Mouse (Mus musculus) midbrain, postnatal 0 days (tissue): ENCODE results near the gene Podnl1. TPM values are rescaled to one million over a fixed set of nuclear protein-coding genes. Genes with fewer than 3 reads are reported as not detected.
A peak's percentile ranks its signal among the peaks of the same experiment; 100 is the strongest.

Experiments used
- ATAC-seq: fragments of 200-750 bp; cut with Nextera tagmentation; 2 replicates; pipeline ENCODE4 v1.8.0; 2017; ENCODE audit warnings: moderate number of reproducible peaks, mild to moderate bottlenecking, moderate TSS enrichment, moderate library complexity; ENCODE audit not compliant: low FRiP score
- DNase-seq: peaks from one replicate; pipeline ENCODE4 v3.0.0-alpha.2; 2015; ENCODE audit warnings: low spot score
- H3K27ac ChIP-seq: fragments of 300-500 bp; sonication (generic); 2 replicates; pipeline ENCODE4 v1.5.1; 2014; ENCODE audit warnings: low read depth, mild to moderate bottlenecking, low read length, mixed read lengths
- H3K27me3 ChIP-seq: fragments of 300-500 bp; sonication (generic); 2 replicates; pipeline ENCODE4 v1.6.1; 2014; ENCODE audit warnings: low read length, control low read depth, mixed read lengths; ENCODE audit not compliant: insufficient read depth
- H3K36me3 ChIP-seq: fragments of 300-500 bp; sonication (generic); 2 replicates; pipeline ENCODE4 v1.6.1; 2014; ENCODE audit warnings: low read length, control low read depth, mixed read lengths; ENCODE audit not compliant: insufficient read depth
- H3K4me1 ChIP-seq: fragments of 300-500 bp; sonication (generic); 2 replicates; pipeline ENCODE4 v1.6.1; 2014; ENCODE audit warnings: mild to moderate bottlenecking, control low read depth, antibody characterized with exemption, low read length, mixed read lengths; ENCODE audit not compliant: insufficient read depth
- H3K4me2 ChIP-seq: fragments of 300-500 bp; sonication (generic); 2 replicates; pipeline ENCODE4 v1.6.1; 2014; ENCODE audit warnings: low read depth, mild to moderate bottlenecking, low read length, mixed read lengths; ENCODE audit not compliant: poor library complexity, severe bottlenecking
- H3K4me3 ChIP-seq: fragments of 300-500 bp; sonication (generic); 2 replicates; pipeline ENCODE4 v1.5.1; 2014; ENCODE audit warnings: low read depth, mild to moderate bottlenecking, low read length, moderate library complexity
- H3K9ac ChIP-seq: fragments of 300-500 bp; sonication (generic); replicated peaks from 2 replicates; pipeline ENCODE4 v1.6.1; 2014; ENCODE audit warnings: mild to moderate bottlenecking, low read length, moderate library complexity, mixed read lengths; ENCODE audit not compliant: poor library complexity, severe bottlenecking
- H3K9me3 ChIP-seq: fragments of 300-500 bp; sonication (generic); 2 replicates; pipeline ENCODE4 v1.6.1; 2016; ENCODE audit warnings: low read length, control low read depth
- CTCF ChIP-seq: IDR thresholded peaks from 2 replicates; pipeline ENCODE4 v1.5.1; 2016; ENCODE audit warnings: antibody characterized with exemption, mild to moderate bottlenecking
- WGBS: fragments of 180-500 bp; shearing (Covaris S2); extraction: QIAGEN DNeasy Blood & Tissue Kit; methylation state at CpG from one replicate; pipeline ENCODE4 v1.1.7; 2014; 5-methylcytosine and 5-hydroxymethylcytosine counted together
- polyA plus RNA-seq: library from polyadenylated mRNA; unstranded; fragments of >200 nt; fragmentation: Nextera tagmentation; extraction: Ambion mirVana; gene quantifications from 2 replicates; pipeline ENCODE4 v1.2.1, GENCODE M21; 2015
- total RNA-seq: library from RNA; depleted of rRNA; stranded (reverse); fragments of >200 nt; gene quantifications from 2 replicates; pipeline ENCODE4 v1.2.3, GENCODE M21; 2014; rRNA removed

The Podnl1 gene
- 0.05 and 0.19 TPM in 2 replicates for total RNA-seq
- polyA plus RNA-seq, result 0.38 and 0.56 TPM in 2 replicates

GRCm38 (mm10) chr8:84125656-84126055 is at the start of gene Podnl1:
Gene Podnl1, plus strand, starts transcription at chr8:84125989.
- H3K4me3 ChIP-seq, result no peak within 1 kb of the TSS
- no peaks in the 10 kb centered on the region for H3K27me3 ChIP-seq
- no peaks in the 10 kb centered on the region for H3K36me3 ChIP-seq
- no peak within 1 kb of the TSS for H3K9ac ChIP-seq
- no peak within 1 kb of the TSS for H3K27ac ChIP-seq
- ATAC-seq (0 out of 2 replicates have a peak, but pooled peaks have one; percentile 26), DNase-seq (peak; percentile 11)
- H3K9me3 ChIP-seq, result no peaks in the 10 kb centered on the region
- H3K4me2 ChIP-seq, result no peak within 1 kb of the TSS
- H3K4me1 ChIP-seq, result 0 out of 2 replicates have a peak, but pooled peaks cover 1% of the 10 kb centered on the region
- TF ChIP-seq CTCF, result no peak
- 48% methylated on average over 8 of the region's 9 CpGs for WGBS

GRCm38 (mm10) chr8:84076412-84076811 is 49.4 kb upstream of the Podnl1 start:
- no peak overlapping the region for H3K4me2 ChIP-seq
- no peak overlapping the region for H3K4me3 ChIP-seq
- H3K9me3 ChIP-seq, result no peaks in the 10 kb centered on the region
- H3K9ac ChIP-seq, result no peak overlapping the region
- DNase-seq (no peak), ATAC-seq (no peak)
- no peak overlapping the region for H3K27ac ChIP-seq
- no peaks in the 10 kb centered on the region for H3K27me3 ChIP-seq
- H3K36me3 ChIP-seq, result peaks cover 50% of the 10 kb centered on the region
- TF ChIP-seq CTCF, result no peak
- 95% methylated on average over 1 of the region's 1 CpGs for WGBS
- peaks cover 8% of the 10 kb centered on the region; the same call in 1 of the 2 replicates for H3K4me1 ChIP-seq

DNA sequence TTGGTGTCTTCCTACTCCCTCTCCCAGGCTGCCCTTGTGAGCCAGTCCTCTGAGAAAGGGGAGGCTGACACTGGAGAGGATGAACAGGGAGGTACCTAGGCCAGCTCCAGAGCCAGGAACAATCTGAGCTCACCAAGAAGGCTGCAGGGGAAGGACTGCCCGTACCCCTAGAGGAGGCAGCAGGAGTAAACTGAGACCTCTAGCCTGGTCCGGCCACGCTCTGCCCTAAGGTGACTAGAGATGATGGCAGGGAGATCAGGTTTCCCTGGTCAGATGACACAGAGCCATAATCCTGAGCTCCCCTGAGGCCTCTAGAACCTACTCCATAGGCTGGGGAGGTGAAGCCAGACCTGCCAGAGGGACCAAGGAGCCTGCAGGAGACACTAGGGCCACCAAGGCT is 48.9 kb upstream of the Podnl1 start:
- Histone ChIP-seq H3K9ac (no peak overlapping the region), H3K4me2 (no peak overlapping the region), H3K27ac (no peak overlapping the region), H3K36me3 (peaks cover 51% of the 10 kb centered on the region), H3K4me3 (no peak overlapping the region), H3K27me3 (no peaks in the 10 kb centered on the region), H3K9me3 (no peaks in the 10 kb centered on the region), H3K4me1 (peaks cover 8% of the 10 kb centered on the region; the same call in 1 of the 2 replicates)
- no peak for TF ChIP-seq CTCF
- ATAC-seq (no peak), DNase-seq (no peak)
- 88% methylated on average over 3 of the region's 3 CpGs for WGBS

- no peak overlapping the region for H3K4me2 ChIP-seq
- peaks cover 70% of the 10 kb centered on the region for H3K36me3 ChIP-seq
- ATAC-seq, result no peak
- DNase-seq, result no peak
- TF ChIP-seq CTCF, result no peak
- H3K9ac ChIP-seq, result no peak overlapping the region
- H3K27me3 ChIP-seq, result no peaks in the 10 kb centered on the region
- no peaks in the 10 kb centered on the region for H3K9me3 ChIP-seq
- 84% methylated on average over 5 of the region's 5 CpGs for WGBS
- no peaks in the 10 kb centered on the region for H3K4me1 ChIP-seq
- no peak overlapping the region for H3K4me3 ChIP-seq
- H3K27ac ChIP-seq, result no peak overlapping the region
Observed at GRCm38 (mm10) chr8:84079206-84079605, 46.6 kb upstream of the Podnl1 start.

DNA sequence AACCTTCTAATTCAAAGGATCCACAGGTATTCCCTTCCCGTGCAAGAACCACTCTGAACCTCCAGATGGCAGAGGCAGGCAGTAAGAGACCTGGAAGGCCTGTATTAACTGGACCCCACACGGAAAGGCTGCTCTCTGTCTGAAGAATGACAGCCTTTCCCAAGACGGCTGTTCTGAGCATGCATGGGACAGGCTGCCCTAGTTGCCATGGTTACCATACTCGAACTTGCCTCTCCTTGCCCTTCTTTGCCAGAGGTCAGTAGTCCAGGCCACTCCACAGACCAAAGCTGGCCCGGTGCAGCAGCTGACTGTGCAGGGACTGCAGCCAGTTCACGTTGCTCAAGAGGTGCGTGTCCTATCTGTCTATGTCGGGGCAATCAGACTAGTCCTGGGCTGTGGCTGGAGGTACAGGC is 42.0 kb upstream of the Podnl1 start:
- H3K27ac ChIP-seq, result no peak overlapping the region
- H3K9me3 ChIP-seq, result no peaks in the 10 kb centered on the region
- peaks cover 83% of the 10 kb centered on the region for H3K36me3 ChIP-seq
- H3K27me3 ChIP-seq, result no peaks in the 10 kb centered on the region
- no peak overlapping the region for H3K4me2 ChIP-seq
- no peak overlapping the region for H3K4me3 ChIP-seq
- TF ChIP-seq CTCF, result peak; percentile 70
- WGBS, result 20% methylated on average over 8 of the region's 8 CpGs
- H3K4me1 ChIP-seq, result no peaks in the 10 kb centered on the region
- peak; percentile 71 for DNase-seq
- ATAC-seq, result peak; percentile 52
- no peak overlapping the region for H3K9ac ChIP-seq

DNA sequence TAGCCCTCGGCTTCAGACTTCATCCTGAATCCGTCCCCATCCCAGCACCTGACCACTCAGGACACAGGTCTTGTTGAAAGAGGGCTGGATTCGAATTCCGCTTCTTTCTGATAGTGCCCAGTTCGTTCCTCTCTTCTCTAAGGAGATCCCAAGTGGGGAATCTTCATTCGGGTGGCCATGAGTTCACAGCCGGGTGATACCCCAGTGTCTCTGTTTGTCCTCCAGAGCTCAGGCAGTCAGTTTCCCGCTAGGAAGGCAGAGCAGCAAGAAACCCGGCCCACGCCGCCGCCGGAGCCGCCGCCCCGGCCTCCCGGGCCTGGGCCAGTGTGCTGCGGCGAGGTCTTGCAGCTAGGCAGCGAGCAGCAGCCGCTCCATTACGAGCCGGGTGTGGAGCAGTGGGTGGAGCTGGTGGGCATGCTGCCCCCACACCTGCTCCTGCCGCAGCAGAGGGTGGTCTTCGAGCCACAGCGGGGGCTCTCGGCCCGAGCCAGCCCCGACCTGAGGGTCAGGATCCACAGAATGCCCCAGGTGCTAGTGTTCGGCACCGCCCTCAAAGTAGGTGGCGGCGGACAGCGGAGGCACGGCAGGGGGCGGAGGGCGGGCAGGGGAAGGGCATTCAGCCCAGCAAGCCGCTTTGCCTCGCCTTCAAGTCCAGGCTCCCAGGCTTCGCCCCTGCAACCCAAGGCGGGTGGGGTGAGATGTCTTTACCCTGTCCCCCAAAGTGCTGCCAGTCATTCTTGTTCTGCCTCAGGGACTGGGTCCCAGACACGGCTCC is 41.3 kb upstream of the Podnl1 start:
- peaks cover 82% of the 10 kb centered on the region for H3K36me3 ChIP-seq

More for the DNA sequence above, 41.3 kb upstream of the Podnl1 start:
- no peak overlapping the region for H3K9ac ChIP-seq
- DNase-seq, result no peak
- ATAC-seq, result no peak
- TF ChIP-seq CTCF, result no peak
- H3K4me2 ChIP-seq, result no peak overlapping the region
- H3K9me3 ChIP-seq, result no peaks in the 10 kb centered on the region
- WGBS, result 34% methylated on average over 42 of the region's 42 CpGs
- H3K4me1 ChIP-seq, result no peaks in the 10 kb centered on the region
- no peak overlapping the region for H3K27ac ChIP-seq
- no peaks in the 10 kb centered on the region for H3K27me3 ChIP-seq
- H3K4me3 ChIP-seq, result no peak overlapping the region
